Mouse (Mus musculus) liver, adult 2 months (tissue): ENCODE results near the gene Syt12.
"Not testable (repeated sequence)": the region's sequence is repeated elsewhere in the genome, so short reads cannot be mapped to it uniquely, and the experiment has no call there.

Experiments
- CTCF ChIP-seq: fragments of 200-500 bp; IDR thresholded peaks from 2 replicates; pipeline ENCODE4 v1.5.1; 2011; ENCODE audit warnings: low read depth, low read length, control low read depth
- POLR2A ChIP-seq: fragments of 200-500 bp; IDR thresholded peaks from 2 replicates; pipeline ENCODE4 v1.6.1; 2011; ENCODE audit warnings: low read length, control low read depth; ENCODE audit not compliant: insufficient read depth; ENCODE audit errors: extremely low read depth

DNA sequence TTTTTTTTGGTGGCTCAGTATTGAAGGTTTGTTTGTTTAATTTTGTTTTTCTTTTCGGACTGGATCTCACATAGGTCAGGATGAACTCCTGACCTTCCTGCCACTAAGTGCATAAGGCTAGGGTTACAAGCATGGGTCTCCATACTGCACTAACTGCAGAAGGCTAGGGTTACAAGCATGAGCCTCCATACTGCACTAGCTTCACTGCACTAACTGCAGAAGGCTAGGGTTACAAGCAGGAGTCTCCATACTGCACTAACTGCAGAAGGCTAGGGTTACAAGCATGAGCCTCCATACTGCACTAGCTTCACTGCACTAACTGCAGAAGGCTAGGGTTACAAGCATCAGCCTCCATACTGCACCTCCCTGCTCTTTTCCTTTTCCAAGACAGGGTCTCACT is 23.2 kb downstream of the Syt12 start:
- TF ChIP-seq CTCF, POLR2A: not testable (repeated sequence)
